Mouse (Mus musculus): ENCODE measurements at regions not wholly inside any gene's neighbourhood (a gene's known extent, or its start where the extent isn't known, plus 50 kb on each side); places are given as distances from the start of the nearest gene placed in this dataset.

- H3K4me3 ChIP-seq (ENCODE audit: insufficient read depth, low read depth, low read length) = no peak overlapping the region
- no peak for TF ChIP-seq POLR2A (IDR thresholded peaks at IDR 0.05; ENCODE audit: insufficient read depth, low read depth, low read length)
- TF ChIP-seq CTCF (IDR thresholded peaks at IDR 0.05; ENCODE audit: insufficient read depth, low read depth, low read length) = no peak
- 86% methylated on average over 8 of the region's 8 CpGs for WGBS
- no peak overlapping the region for H3K27ac ChIP-seq (ENCODE audit: insufficient read depth, low read depth, low read length)
- H3K4me1 ChIP-seq (ENCODE audit: control insufficient read depth, insufficient read depth, low read length) = no peaks in the 10 kb centered on the region
Observed at GRCm38 (mm10) chr10:14239670-14240069, 273.8 kb downstream of the Hivep2 start.

GRCm38 (mm10) chr10:14234896-14235604, 269.2 kb downstream of the Hivep2 start:
- WGBS = 74% methylated on average over 10 of the region's 10 CpGs
- no peaks in the 10 kb centered on the region for H3K4me1 ChIP-seq (ENCODE audit: control insufficient read depth, insufficient read depth, low read length)
- no peak overlapping the region for H3K4me3 ChIP-seq (ENCODE audit: insufficient read depth, low read depth, low read length)
- no peak overlapping the region for H3K27ac ChIP-seq (ENCODE audit: insufficient read depth, low read depth, low read length)
- TF ChIP-seq POLR2A (IDR thresholded peaks at IDR 0.05; ENCODE audit: insufficient read depth, low read depth, low read length) (no peak), CTCF (IDR thresholded peaks at IDR 0.05; ENCODE audit: insufficient read depth, low read depth, low read length) (no peak)

GRCm38 (mm10) chr10:14234005-14234602, 268.2 kb downstream of the Hivep2 start:
- WGBS = 56% methylated on average over 5 of the region's 5 CpGs
- Histone ChIP-seq H3K4me3 (ENCODE audit: insufficient read depth, low read depth, low read length) (no peak overlapping the region), H3K27ac (ENCODE audit: insufficient read depth, low read depth, low read length) (no peak overlapping the region), H3K4me1 (ENCODE audit: control insufficient read depth, insufficient read depth, low read length) (no peaks in the 10 kb centered on the region)
- TF ChIP-seq CTCF (IDR thresholded peaks at IDR 0.05; ENCODE audit: insufficient read depth, low read depth, low read length) (no peak), POLR2A (IDR thresholded peaks at IDR 0.05; ENCODE audit: insufficient read depth, low read depth, low read length) (no peak)

- TF ChIP-seq POLR2A (IDR thresholded peaks at IDR 0.05; ENCODE audit: insufficient read depth, low read depth, low read length) (no peak), CTCF (IDR thresholded peaks at IDR 0.05; ENCODE audit: insufficient read depth, low read depth, low read length) (no peak)
- H3K4me1 ChIP-seq (ENCODE audit: control insufficient read depth, insufficient read depth, low read length) = no peaks in the 10 kb centered on the region
- 81% methylated on average over 3 of the region's 3 CpGs for WGBS
- no peak overlapping the region for H3K27ac ChIP-seq (ENCODE audit: insufficient read depth, low read depth, low read length)
- no peak overlapping the region for H3K4me3 ChIP-seq (ENCODE audit: insufficient read depth, low read depth, low read length)
Observed at GRCm38 (mm10) chr10:14233335-14233734, 267.5 kb downstream of the Hivep2 start.

- no peak overlapping the region for H3K27ac ChIP-seq (ENCODE audit: insufficient read depth, low read depth, low read length)
- no peak for TF ChIP-seq CTCF (IDR thresholded peaks at IDR 0.05; ENCODE audit: insufficient read depth, low read depth, low read length)
- TF ChIP-seq POLR2A (IDR thresholded peaks at IDR 0.05; ENCODE audit: insufficient read depth, low read depth, low read length) = no peak
- H3K4me3 ChIP-seq (ENCODE audit: insufficient read depth, low read depth, low read length) = no peak overlapping the region
- no peaks in the 10 kb centered on the region for H3K4me1 ChIP-seq (ENCODE audit: control insufficient read depth, insufficient read depth, low read length)
- 91% methylated on average over 1 of the region's 1 CpGs for WGBS
Observed at GRCm38 (mm10) chr10:14231464-14231863, 265.6 kb downstream of the Hivep2 start.

- H3K27ac ChIP-seq (ENCODE audit: insufficient read depth, low read depth, low read length) = no peak overlapping the region
- no peaks in the 10 kb centered on the region; the same call in 1 of the 2 replicates for H3K4me1 ChIP-seq (ENCODE audit: control insufficient read depth, insufficient read depth, low read length)
- no peak overlapping the region for H3K4me3 ChIP-seq (ENCODE audit: insufficient read depth, low read depth, low read length)
- 100% methylated on average over 1 of the region's 1 CpGs for WGBS
- no peak for TF ChIP-seq POLR2A (IDR thresholded peaks at IDR 0.05; ENCODE audit: insufficient read depth, low read depth, low read length)
- no peak for TF ChIP-seq CTCF (IDR thresholded peaks at IDR 0.05; ENCODE audit: insufficient read depth, low read depth, low read length)
Observed at GRCm38 (mm10) chr10:14217284-14217683, 251.4 kb downstream of the Hivep2 start.

GRCm38 (mm10) chr10:14216191-14216992, 250.5 kb downstream of the Hivep2 start:
- no peak overlapping the region for H3K4me3 ChIP-seq (ENCODE audit: insufficient read depth, low read depth, low read length)
- no peak overlapping the region for H3K27ac ChIP-seq (ENCODE audit: insufficient read depth, low read depth, low read length)
- TF ChIP-seq CTCF (IDR thresholded peaks at IDR 0.05; ENCODE audit: insufficient read depth, low read depth, low read length) = no peak
- TF ChIP-seq POLR2A (IDR thresholded peaks at IDR 0.05; ENCODE audit: insufficient read depth, low read depth, low read length) = no peak
- no peaks in the 10 kb centered on the region; the same call in 1 of the 2 replicates for H3K4me1 ChIP-seq (ENCODE audit: control insufficient read depth, insufficient read depth, low read length)
- WGBS = 63% methylated on average over 10 of the region's 10 CpGs

- H3K4me1 ChIP-seq (ENCODE audit: control insufficient read depth, insufficient read depth, low read length) = no peaks in the 10 kb centered on the region; the same call in 1 of the 2 replicates
- WGBS = 84% methylated on average over 4 of the region's 4 CpGs
- no peak overlapping the region for H3K4me3 ChIP-seq (ENCODE audit: insufficient read depth, low read depth, low read length)
- no peak for TF ChIP-seq POLR2A (IDR thresholded peaks at IDR 0.05; ENCODE audit: insufficient read depth, low read depth, low read length)
- no peak for TF ChIP-seq CTCF (IDR thresholded peaks at IDR 0.05; ENCODE audit: insufficient read depth, low read depth, low read length)
- no peak overlapping the region for H3K27ac ChIP-seq (ENCODE audit: insufficient read depth, low read depth, low read length)
Observed at GRCm38 (mm10) chr10:14215512-14215911, 249.6 kb downstream of the Hivep2 start.

GRCm38 (mm10) chr10:14213536-14213935, 247.7 kb downstream of the Hivep2 start:
- WGBS = 86% methylated on average over 5 of the region's 5 CpGs
- H3K4me1 ChIP-seq (ENCODE audit: control insufficient read depth, insufficient read depth, low read length) = no peaks in the 10 kb centered on the region; the same call in 1 of the 2 replicates
- H3K4me3 ChIP-seq (ENCODE audit: insufficient read depth, low read depth, low read length) = no peak overlapping the region
- H3K27ac ChIP-seq (ENCODE audit: insufficient read depth, low read depth, low read length) = no peak overlapping the region
- TF ChIP-seq POLR2A (IDR thresholded peaks at IDR 0.05; ENCODE audit: insufficient read depth, low read depth, low read length) (no peak), CTCF (IDR thresholded peaks at IDR 0.05; ENCODE audit: insufficient read depth, low read depth, low read length) (no peak)

Measured in olfactory bulb, adult 2 months (tissue).